Mouse (Mus musculus) kidney, postnatal 25 days (tissue): Measurements from ENCODE around the gene Tssk2.

Experiments
- DNase-seq, 2 experiments: peaks; one replicate each; pipeline ENCODE4 v3.0.0; 2021; ENCODE audit warnings: mixed read lengths in 2 of 2

Tssk2 gene

DNA sequence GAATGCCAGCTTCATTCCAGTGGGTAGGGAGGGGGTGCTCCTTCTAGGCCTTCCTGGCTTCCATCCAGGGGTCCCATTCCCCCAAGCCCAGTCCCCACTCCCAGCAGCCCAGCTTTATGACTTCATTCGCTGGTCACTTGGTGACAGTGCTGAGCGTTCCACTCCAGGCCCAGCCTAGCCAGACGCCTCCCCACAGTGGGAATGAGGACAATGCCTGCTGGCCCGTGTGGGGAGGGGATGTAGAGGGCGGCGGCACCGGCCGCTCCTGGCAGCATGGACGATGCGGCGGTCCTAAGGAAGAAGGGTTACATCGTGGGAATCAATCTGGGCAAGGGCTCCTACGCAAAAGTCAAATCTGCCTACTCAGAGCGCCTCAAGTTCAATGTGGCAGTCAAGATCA lies at the start of gene Tssk2, which contains the start of gene Dgcr2:
TSS of gene Tssk2 (plus strand) at position 176 of the 400 bp plus-strand sequence.
TSS of gene Dgcr2 (minus strand) at position 101 of the 400 bp plus-strand sequence.
- DNase-seq, result peak in 1 of 2 experiments; percentile 28

DNA sequence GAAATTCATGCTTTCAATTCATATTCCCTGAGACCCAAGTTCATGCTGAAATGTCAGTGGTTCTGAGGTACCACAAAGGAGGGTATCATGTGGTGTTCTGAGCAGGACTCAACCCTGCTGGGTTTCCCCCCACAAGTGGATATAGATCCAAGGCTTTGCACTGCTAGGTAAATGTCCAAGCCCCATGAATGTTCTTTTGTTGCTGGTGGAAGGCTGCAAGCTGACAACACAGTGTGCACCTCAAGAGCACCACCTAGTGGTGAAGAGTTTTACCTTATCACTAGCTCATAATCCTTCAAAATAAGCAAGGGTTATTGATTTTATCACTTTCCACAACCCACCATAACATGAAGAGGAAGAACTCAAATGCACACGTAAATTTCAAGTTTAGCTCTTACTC lies 49.5 kb upstream of the Tssk2 start:
- peak in 1 of 2 experiments; percentile 65 for DNase-seq

DNA sequence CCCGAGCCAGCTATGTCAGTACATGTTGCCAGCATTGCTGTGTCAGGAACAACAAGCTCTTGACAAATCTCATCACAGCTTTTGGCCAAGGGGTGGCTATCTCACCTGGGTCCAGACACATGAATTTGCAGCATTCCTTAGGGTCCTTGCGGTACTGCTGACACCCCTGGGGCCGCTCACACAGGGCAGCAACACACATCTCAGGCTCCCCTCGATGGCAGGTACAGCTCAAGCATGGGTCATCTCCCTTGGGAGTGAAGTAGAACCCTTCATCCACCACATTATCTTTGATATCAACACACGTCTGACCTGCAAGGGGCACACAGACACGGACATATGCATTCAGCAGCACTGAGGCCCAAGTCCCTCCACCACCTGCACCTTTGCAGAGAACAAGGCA lies 49.0 kb upstream of the Tssk2 start:
- no peak for DNase-seq

DNA sequence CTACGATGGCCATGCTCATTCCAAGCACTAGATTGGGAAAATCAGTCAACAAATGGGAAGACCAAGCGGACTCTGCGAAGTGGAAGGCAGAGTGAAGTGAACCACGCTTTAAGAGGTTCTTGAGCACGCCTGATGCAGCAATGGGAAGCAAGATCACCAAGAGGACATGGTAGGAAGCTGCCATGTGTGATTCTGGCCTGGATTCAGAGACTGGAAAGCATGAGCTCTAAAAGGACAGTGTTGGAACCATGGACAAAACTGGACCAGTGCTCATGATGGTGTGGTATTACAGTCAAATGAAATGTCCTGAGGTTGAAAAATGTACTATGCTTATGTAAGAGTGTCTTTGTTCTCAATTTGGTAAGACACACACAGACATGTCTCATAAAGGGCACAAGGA lies 47.1 kb upstream of the Tssk2 start:
- DNase-seq, result peak in 1 of 2 experiments; percentile 14

DNA sequence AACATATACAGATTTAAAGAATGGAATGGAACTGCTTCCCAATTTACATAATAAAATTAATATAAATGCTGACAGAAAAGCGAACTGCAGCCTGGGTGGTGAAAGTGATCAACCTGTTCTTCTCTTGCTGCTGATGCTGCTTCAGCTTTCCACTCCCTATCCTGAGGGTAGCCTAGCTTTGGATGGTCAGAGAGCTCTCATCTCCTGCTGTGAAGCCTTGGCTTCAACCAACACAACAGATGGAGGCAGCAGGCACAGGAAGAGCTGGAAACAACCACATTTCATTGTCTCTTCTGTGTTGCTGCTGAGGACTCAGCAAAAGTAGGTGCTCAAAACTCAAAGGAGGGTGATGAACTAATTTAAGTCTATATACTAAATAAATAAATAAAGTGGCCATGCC lies 46.6 kb upstream of the Tssk2 start:
- peak in 1 of 2 experiments; percentile 9 for DNase-seq

DNA sequence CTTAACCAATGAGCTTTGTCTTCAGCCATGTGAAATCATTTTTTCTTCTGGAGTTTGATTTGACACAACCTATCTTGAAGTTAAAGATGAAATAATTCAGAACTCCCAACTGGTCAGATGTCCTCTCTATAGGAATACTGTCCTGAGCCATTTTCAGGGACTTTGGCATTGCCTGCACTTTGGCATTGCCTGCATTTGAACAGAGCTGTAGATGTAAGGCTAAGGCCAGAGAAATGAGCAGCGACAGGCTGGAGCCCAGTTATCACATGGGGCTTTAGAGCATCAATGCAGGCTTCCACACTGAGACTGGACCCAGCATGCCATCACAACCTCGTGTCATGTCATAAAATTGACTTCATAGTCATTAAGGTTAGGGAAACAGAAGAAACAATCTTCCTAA lies 45.2 kb upstream of the Tssk2 start:
- DNase-seq, result peak in 1 of 2 experiments; percentile 13

DNA sequence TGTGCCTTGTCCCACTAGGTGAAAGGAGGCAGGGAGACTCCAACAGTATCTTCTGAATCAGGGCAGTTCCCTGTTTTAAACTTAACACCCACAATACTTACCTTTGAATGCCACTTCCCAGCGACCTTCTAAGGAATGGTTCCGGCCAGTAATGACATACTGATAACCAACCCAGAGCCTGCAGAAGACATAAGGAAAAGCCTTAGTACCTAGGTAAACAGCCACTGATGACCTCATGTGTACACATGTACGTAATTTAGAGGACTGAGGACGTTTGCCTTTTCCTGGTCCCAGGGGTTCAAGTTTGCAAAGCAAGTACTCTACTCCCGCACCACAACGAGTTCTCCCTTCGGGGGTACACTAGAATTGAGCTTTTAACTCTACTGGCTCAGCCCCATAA lies 41.3 kb upstream of the Tssk2 start:
- no peak for DNase-seq

DNA sequence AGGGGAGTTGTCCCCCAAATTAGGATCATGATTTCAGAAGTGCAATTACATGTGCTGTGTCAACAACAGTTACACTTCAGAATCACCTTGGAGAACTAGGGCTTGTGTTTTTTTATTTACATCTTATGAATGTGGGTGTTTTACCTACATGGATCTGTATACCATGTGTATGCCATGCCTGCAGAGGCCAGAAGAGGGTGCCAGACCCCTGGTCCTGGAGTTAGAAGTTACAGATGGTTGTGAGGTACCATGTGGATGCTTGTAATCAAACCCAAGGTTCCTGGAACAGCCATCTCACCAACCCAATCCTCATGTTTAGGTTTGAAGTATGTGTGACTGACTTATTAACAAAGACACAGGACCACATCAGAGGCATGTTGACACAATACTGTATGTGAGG lies 39.8 kb upstream of the Tssk2 start:
- peak in 1 of 2 experiments; percentile 48 for DNase-seq

DNA sequence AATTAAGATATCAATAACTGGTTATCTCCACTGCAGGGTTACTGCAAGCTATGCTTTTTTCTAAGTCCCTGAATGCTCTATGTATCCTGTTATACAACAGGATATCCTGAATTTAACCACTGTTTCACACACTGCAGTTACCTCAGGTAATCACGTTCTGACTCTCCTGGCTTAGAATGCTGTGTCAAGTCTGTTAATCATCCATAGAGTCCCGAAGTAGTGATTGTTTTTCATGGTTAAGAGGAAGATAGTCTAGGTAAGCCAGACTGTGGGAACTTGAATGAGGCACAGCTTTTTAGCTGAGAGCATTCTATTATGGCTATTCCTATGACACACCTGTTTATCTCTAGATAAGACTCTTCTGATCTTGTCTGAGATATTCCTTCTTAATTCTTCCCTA lies 33.1 kb upstream of the Tssk2 start:
- no peak for DNase-seq

DNA sequence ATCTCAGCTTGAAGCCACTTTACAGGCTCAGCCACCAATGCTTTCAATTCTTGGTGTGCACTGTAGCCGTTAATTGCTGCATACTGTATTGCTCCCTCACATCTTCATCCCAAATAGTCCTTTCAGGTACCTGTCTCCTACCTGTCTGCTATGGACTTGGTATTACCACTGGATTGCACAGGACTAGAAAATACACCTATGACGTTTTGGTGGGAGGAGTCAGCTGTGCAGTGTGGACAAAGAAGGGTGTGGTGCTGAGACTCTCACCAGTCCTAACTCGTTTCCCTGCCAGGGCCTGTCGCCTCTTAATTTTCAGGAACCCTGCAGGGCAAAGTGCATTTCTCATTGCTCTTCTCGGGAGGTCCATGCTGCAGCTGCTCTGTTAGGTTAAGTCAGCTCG lies 32.7 kb upstream of the Tssk2 start:
- DNase-seq, result peak; percentile 50 to 65

DNA sequence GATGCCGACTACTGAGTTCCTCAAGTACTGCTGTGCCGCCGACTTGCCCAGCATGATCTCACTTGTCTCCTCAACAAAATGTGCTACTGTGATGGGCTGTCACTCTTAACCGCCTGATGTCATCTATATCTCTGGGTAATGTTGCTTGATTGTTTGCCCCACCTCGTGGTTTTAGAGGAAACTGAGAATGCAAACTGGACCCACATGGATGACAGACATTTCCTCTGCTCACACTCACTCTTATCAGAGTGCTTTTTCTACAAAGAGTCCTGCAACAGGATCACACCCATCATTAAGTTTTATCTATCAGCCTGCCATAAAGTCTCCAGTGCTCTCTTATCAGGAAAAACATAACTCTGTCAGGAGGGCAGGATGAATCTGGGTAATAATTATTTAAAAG lies 27.2 kb upstream of the Tssk2 start:
- no peak for DNase-seq

DNA sequence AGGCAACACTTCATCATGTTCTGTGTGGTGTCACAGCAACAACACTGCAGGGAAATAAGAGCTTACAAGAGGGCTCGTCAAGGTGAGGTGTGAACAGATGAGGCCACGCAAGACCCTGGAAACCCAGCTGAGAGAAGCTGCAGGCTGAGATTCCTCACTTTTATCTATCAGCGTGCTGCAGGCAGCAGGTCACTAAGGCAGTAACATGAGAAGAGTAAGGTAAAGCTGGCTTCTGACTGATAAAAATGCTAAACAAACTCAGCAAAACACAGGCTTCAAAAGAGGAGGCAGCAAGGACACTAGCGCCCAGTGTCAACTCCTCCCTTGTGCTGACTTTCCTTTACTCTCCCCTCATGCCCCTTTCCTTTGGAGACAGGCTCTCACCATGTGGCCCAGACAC lies 25.4 kb upstream of the Tssk2 start:
- no peak for DNase-seq

DNA sequence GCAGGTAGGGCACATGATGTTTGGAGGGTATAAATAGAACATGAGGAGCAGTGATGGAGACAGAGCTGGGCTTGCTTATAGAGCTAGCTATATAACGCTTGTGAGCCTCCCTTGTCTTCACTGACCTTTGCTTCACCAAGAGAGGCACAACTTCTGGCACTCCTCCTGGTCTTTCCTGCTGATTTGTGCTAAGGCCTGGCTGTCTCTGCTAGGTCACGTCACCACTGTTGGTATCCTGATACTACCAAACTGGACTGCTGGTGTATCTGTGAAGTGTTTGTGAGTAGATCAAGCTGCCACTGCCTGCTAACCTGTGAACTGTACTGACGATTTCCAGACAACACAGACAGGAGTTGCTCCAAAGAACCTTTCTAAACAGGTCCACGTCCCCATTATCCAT lies 23.3 kb upstream of the Tssk2 start:
- no peak for DNase-seq

DNA sequence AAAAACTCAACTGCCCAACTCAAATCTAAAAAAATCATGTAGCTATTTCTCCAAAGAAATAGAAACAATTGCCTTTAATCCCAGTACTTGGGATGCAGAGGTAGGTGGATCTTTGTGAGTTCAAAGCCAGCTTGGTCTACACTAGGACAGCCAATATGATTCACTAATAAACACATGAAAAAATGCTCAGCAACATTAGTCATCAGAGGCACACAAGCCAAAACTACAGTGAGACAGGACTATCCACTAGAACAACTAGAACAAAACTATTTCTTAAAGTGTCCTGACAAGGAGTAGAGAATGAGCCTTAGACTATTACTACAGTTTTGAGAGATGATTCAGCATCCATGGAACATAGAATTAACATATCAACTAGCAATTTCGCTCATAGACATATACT lies 22.3 kb upstream of the Tssk2 start:
- no peak for DNase-seq

DNA sequence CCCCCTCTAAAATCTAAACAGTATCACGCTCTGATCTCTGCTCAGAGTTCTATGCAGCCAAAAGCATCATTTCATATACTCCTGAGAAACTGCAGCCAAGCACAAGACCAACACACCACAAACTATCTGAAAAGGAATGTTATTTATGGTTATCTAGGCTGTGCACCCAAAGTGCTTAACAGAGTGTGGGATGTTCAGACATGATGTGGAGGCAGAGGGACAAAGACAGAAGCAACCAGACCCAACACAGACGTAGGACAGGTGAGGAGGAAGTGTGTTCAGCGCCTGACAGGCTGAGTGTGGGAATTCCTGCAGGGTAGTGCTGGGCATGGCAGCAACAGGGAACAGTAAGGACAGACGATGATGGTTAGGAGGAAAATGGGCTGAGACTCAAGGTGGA lies 18.9 kb upstream of the Tssk2 start:
- no peak for DNase-seq

DNA sequence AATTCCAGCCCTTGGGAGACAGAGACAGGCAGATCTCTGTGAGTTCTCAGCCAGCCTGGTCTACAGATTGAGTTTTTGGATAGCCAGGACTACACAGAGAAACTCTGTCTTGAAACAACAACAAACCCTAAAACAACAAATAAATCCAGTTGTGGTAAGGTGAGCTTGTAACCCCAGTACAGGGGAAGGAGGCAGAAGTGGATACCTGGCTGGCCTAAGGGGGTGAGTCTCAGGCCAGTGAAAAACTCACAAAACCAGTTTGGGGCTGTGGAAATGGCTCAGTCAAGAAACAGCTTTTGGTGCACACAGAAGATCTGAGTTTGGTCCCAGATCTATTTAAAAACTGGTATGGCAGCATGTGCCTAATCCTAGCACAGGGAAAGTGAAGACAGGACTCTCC lies 16.2 kb upstream of the Tssk2 start:
- DNase-seq, result no peak

DNA sequence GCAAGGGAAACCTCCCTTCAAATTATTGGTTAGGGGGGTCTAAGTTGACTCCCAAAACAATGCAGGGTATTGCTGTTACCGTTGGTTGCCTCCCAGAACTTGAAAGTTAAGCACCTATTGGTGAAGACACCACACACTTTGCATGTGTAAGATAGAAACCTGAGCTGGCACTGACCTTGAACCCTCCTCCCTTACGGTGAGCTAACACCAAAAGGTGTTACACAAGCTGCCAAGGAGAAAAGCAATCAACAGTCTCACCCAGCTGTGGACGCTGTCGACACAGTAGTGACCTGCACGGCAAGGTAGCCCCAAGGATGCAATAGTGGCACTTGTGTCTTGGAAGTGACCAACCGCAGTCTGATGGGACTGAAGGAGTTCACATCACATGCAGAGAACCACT lies 14.3 kb upstream of the Tssk2 start:
- DNase-seq, result no peak

DNA sequence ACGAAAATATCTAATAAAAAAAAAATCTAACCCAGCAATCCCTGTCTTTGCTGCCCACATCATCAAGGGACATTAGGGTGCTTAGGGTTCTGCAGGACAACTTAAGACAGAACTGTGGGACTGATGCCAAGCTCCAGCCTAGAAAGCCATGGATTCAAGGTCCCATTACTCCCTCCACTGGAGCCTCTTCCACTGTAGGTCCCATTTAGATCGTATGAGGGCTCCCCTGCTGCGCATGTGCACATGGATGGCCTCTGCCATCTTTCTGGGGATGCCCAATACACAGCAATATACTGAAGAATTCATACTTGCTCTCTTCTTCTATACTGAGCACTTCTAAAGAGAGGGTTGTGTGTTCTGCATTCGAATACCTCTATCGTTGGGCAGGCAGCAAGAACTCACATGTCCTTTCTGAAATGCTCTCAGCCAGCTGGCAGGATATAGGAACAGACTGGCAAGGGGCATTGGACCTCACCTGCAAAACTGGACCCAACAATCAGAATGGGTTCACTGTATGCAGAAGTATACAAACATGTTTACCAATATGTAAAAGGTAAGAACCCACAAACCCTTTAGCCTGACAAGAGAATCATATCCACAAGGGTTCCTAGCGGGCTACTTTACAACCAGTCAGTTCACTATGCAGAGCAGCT lies 8.6 kb upstream of the Tssk2 start:
- peak in 1 of 2 experiments; percentile 20 for DNase-seq

DNA sequence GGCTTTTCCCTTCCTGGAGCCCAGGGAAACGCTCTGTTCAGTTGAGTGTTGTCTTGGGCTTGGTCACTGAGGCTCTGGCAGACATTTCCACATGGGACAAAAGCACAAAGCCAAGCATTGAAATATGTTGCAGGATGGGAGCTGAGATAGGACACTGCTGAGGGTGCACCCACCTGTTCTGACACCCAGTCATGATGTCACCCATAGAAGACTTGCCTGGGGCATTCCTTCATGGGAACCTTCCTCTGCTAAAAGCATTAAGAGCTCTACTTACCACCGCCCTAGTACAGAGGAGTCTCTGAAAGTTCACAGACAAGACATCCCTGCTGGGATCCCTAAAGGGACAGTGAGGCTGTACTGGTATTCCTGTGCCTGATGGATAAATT lies 8.1 kb upstream of the Tssk2 start:
- no peak for DNase-seq

DNA sequence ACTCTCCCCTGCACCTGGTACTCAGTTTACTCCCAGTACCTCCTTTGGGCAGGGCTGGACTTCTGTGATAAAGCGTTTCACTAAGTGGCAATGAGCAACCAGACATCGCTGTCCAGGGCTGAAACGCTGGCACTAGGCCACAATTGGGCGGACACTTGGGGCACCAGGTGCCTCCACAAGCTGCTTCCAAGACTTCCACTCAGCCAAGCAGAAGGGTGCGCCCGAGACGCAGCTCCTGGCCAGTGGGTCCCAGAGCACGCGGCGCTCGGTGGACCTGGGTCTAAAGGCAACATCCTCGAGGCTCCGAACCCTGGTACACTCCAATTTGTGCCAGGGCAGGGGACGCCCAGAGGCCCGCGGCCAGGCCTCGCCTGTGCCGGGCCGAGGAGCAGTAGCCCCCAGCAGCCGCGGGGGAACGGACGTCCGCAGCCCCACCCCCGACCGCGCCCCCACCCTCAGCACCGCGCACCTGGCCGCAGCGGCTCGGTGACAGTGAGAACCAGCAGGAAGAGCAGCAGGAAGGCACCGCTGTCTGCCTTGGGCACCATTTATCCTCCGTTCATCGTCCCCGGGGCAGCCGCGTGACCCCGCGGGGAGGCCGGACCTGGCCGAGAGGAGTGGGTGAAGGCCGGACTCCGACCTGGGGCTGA lies 7.4 kb upstream of the Tssk2 start:
- DNase-seq, result peak; percentile 92 to 96

DNA sequence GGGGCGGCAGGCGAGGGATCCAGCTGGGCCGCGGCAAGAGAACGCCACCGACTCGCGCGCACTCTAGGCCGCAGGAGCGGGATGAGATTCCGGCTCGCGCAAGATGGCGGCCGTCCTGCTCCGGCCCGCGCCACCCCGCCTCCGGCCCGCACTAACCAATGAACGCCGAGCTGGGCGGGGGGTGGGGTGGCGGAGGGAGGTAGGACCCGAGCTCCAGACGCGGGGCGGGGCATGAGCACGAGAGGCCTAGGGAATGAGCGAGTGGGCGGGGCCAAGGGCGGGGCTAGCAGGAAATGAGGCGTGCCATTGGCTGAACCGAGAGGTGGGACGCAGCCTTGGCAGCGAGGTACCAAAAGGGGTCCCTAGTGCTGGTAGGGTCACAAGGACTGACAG lies 6.9 kb upstream of the Tssk2 start, which contains the start of gene Gm20518:
TSS of gene Gm20518 (minus strand) at position 105 of the 393 bp plus-strand sequence.
- peak; percentile 100 for DNase-seq

DNA sequence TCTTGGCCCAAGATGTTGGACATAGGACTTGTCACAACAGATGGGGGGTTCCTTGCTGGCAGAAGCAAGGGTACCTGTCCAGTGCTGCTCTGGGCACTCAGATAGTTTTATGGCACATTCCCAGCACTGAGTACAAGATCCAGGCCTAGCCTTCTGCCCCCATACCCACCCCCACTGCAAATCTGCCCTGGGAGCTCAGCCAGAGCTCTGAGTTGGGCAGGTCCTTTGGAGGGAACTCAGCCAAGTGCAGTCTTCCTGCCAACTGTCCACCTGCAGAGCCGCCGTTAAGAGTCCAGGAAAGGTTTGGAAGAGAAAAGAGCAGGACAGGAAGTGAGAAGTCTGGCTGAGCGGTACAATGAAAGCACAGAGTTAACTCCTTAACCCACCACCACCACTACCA lies 5.8 kb upstream of the Tssk2 start:
- DNase-seq, result peak; percentile 87 to 93

DNA sequence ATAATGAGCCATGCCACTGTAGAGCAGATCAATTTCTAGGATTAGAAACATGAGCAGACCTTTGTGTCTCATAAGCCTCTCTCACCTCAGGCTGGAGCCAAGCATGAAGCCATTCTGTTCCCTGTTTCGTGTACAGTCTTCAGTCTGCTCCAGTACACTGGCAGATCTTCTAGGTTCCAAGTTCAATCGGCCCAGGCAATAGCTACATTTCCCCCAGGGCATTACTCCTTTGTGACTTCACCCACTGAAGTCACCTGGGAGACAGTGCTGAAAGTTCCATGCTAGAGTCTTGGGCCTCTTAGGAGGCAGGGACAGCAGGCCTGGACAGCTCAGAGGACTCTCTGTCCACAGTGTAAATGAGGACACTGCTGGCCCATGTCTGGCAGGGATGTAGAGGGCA lies 4.5 kb upstream of the Tssk2 start, which contains the start of gene Tssk1:
TSS of gene Tssk1 (plus strand) at position 301 of the 400 bp plus-strand sequence.
- no peak for DNase-seq

DNA sequence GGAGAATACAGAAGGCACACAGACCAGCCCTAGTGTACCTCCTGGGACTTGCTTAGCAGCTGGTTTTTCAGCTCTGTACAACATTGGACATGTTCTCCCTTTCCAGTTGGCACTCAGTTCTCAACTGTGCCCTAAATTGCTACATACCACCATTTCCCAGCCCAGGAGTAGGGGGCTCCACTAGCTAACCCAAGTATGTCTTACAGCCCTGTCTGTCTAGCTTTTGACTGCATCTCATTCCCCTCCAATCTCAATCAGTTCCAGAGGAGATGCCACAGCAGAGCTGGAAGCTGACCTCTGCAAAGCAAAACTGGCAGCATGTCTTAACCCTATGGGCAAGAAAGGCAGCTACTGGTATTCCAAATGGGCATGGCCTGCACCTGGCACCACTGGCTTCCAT lies 2.3 kb upstream of the Tssk2 start:
- DNase-seq, result peak in 1 of 2 experiments; percentile 7
